Mouse (Mus musculus) layer of hippocampus, postnatal 36 days (tissue): Measurements from ENCODE around the gene Dysf. TPM values are rescaled to one million over a fixed set of nuclear protein-coding genes. Genes with fewer than 3 reads are reported as not detected.

ENCODE experiments used
- DNase-seq, 2 experiments: peaks; one replicate each; pipeline ENCODE4 v3.0.0; 2022
- total RNA-seq, 2 experiments: library from RNA; stranded (reverse); gene quantifications; 2 replicates each; pipeline ENCODE4 v1.2.3; 2021

Dysf gene
- total RNA-seq, 2 experiments from 2014 or later = 1.4 to 1.7 TPM

- peak; percentile 52 to 62 for DNase-seq
These were observed 111.5 kb downstream of the Dysf start for GRCm38 (mm10) chr6:84119731-84120530.

GRCm38 (mm10) chr6:84124609-84125008, 116.2 kb downstream of the Dysf start:
- no peak for DNase-seq

- no peak for DNase-seq
These were observed 116.7 kb downstream of the Dysf start for GRCm38 (mm10) chr6:84125101-84125500.

- DNase-seq = no peak
These were observed 119.8 kb downstream of the Dysf start for GRCm38 (mm10) chr6:84128229-84128628.

- no peak for DNase-seq
These were observed 122.5 kb downstream of the Dysf start for GRCm38 (mm10) chr6:84130867-84131266.

- DNase-seq = no peak
These were observed 123.1 kb downstream of the Dysf start for GRCm38 (mm10) chr6:84131539-84131938.

GRCm38 (mm10) chr6:84133053-84133452, 124.7 kb downstream of the Dysf start:
- no peak for DNase-seq

GRCm38 (mm10) chr6:84133996-84134721, 125.8 kb downstream of the Dysf start:
- no peak for DNase-seq

GRCm38 (mm10) chr6:84134722-84135394, 126.5 kb downstream of the Dysf start:
- peak; percentile 48 to 53 for DNase-seq

GRCm38 (mm10) chr6:84135709-84136108, 127.3 kb downstream of the Dysf start:
- no peak for DNase-seq

GRCm38 (mm10) chr6:84136345-84136744, 128.0 kb downstream of the Dysf start:
- no peak for DNase-seq

GRCm38 (mm10) chr6:84139932-84140331, 131.5 kb downstream of the Dysf start:
- no peak for DNase-seq

- no peak for DNase-seq
These were observed 134.1 kb downstream of the Dysf start for GRCm38 (mm10) chr6:84142481-84142880.

- DNase-seq = no peak
These were observed 134.9 kb downstream of the Dysf start for GRCm38 (mm10) chr6:84143328-84143727.

GRCm38 (mm10) chr6:84144393-84144792, 136.0 kb downstream of the Dysf start:
- DNase-seq = no peak

GRCm38 (mm10) chr6:84147206-84148004, 139.0 kb downstream of the Dysf start:
- no peak for DNase-seq

GRCm38 (mm10) chr6:84148470-84148869, 140.1 kb downstream of the Dysf start:
- no peak for DNase-seq

- no peak for DNase-seq
These were observed 146.1 kb downstream of the Dysf start for GRCm38 (mm10) chr6:84154508-84154907.

GRCm38 (mm10) chr6:84155765-84156164, 147.4 kb downstream of the Dysf start:
- no peak for DNase-seq

GRCm38 (mm10) chr6:84156481-84157025, 148.2 kb downstream of the Dysf start:
- DNase-seq = no peak

GRCm38 (mm10) chr6:84159046-84159445, 150.7 kb downstream of the Dysf start:
- no peak for DNase-seq

- no peak for DNase-seq
These were observed 159.2 kb downstream of the Dysf start for GRCm38 (mm10) chr6:84167612-84168011.
